Mouse (Mus musculus) urinary bladder, postnatal 14 days (tissue): ENCODE measurements at regions not wholly inside any gene's neighbourhood (a gene's known extent, or its start where the extent isn't known, plus 50 kb on each side); places are given as distances from the start of the nearest gene placed in this dataset.

ENCODE experiments used
- DNase-seq: peaks from one replicate; pipeline ENCODE4 v3.0.0; 2021; ENCODE audit warnings: low spot score

GRCm38 (mm10) chr1:102628061-102628460, 2140.3 kb upstream of the Cdh20 start:
- peak; percentile 94 for DNase-seq

DNA sequence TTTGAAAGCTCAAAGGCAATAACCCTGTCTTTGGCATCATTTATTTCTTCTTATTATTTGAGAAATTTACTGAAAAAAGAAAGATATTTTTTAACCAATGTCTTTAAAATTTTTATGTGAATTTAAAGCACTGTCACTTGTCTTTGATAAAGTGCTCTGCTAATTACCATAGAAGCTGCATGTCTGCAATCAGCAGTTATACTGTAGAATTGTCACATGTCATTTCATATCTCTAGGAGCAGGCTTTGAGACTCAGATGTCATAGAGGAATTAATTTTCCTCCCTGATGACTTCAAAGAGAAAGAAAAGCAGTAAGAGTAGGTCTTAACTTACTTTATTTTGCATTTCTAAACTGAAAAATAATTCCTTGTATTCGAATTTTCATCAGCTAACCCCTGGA, 2123.9 kb upstream of the Cdh20 start:
- no peak for DNase-seq

- DNase-seq, result no peak
These were observed 2080.8 kb upstream of the Cdh20 start for GRCm38 (mm10) chr1:102687367-102688070.

GRCm38 (mm10) chr1:102716459-102716858, 2051.9 kb upstream of the Cdh20 start:
- DNase-seq, result no peak

DNA sequence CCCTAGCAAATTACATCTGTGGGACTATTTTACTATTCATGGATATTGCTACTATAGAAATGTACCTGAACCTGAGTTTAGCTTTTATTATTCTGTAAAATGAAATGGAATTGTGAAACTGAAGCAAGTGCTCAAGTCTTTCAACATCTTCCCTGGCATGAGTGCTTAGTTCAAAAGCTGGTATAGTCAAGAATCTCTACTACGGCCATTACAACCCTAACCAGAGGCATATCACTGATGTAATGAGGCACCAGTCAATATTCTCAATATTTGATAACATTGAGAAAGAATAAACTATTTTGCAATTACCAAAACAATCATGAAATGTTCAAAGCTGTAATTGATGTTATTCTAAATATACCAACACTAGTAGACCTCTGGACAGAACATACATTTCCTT, 2034.3 kb upstream of the Cdh20 start:
- DNase-seq, result no peak

GRCm38 (mm10) chr1:102735392-102735791, 2032.9 kb upstream of the Cdh20 start:
- DNase-seq, result no peak

- DNase-seq, result no peak
These were observed 2010.4 kb upstream of the Cdh20 start for GRCm38 (mm10) chr1:102757941-102758340.
